8 mouse cellular contexts compared by ENCODE assay signal in the genomic region with DNA sequence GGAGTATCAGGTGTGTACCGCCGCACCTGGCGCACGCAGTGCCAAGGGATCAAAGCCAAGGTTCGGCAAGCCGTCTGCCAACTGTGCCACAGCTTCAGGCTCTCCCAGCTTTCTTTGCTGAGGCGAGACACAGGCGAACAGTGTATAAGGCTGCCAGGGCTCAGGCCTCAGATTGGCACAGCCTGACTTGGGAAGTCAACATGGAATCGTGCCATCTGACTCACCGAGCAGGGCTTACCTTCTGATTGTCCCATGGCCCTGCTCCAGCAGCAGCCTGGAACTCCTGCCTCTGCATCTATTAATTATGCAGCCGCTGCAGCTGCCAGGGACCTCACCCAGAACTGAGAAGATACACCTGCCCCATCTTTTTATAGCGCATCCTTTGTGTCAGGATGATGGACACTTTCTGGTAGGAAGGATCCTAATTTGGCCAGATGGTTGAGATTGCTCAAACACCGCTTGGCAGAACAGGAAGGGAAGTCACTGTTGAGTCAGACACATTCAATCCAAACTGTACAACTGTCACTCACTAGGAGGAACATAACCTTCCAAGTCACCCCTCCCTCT. TPM values are rescaled to one million over a fixed set of nuclear protein-coding genes. Genes with fewer than 3 reads are reported as not detected.
DNase-seq lines count a peak whose midpoint lies in the region; TF ChIP-seq lines count a peak whose summit lies in the region.
"Had no signal": no experiment of that assay in that cellular context is flagged by ENCODE, and none has a peak within 500 bp of the region (broad histone marks: within the 10 kb centered on the region; RNA-seq: fewer than 3 reads in every experiment).

No protein-coding gene starts in this region.

- no peak overlapping the region for H3K4me3 ChIP-seq in lung, adult 2 months (replicated peaks; ENCODE audit: extremely low read depth, low read depth, low read length)
- H3K4me3 ChIP-seq: neural tube, embryonic 12.5 days had no signal

- TF ChIP-seq CTCF in lung, adult 2 months (IDR thresholded peaks at IDR 0.05; ENCODE audit: insufficient read depth, low read length) = no peak

- peak; percentile 28 to 43 for DNase-seq in lung, adult 18-20 months
- DNase-seq in lung, adult 2 months = no peak
- DNase-seq in adrenal gland, adult 8-10 months = peak; percentile 83
- peak; percentile 84 to 86 for DNase-seq in cerebellum, postnatal 25 days
- DNase-seq in layer of hippocampus, postnatal 10 days (ENCODE audit: low spot score in 2 of 2) = peak; percentile 25 to 36
- DNase-seq in embryo, embryonic 10 days (ENCODE audit: low spot score) = no peak
- no peak for DNase-seq in gastrocnemius, postnatal 10 days

- H3K4me1 ChIP-seq in lung, adult 2 months (ENCODE audit: control insufficient read depth, insufficient read depth, low read length) = no peaks in the 10 kb centered on the region
- H3K4me1 ChIP-seq: neural tube, embryonic 12.5 days had no signal

- WGBS in lung, adult 2 months = 47% methylated on average over 13 of the region's 13 CpGs

- TF ChIP-seq POLR2A in lung, adult 2 months (IDR thresholded peaks at IDR 0.05; ENCODE audit: borderline replicate concordance, extremely low read depth, low read depth, low read length) = no peak

RNA-seq across cellular contexts. Expression of a gene that starts 26.9 kb away (rescaled TPM):
- 1.6 and 2.1 TPM in 2 replicates for polyA plus RNA-seq in lung, adult 2 months (2012; rRNA removed)
- 10 to 100 TPM in 1 of 4 experiments, 1 to 10 TPM in 3; 4.9 to 10.4 (median 6.8) TPM for total RNA-seq in adrenal gland, adult 8-10 months (2022)
- total RNA-seq in layer of hippocampus, postnatal 10 days (2021) = 10 to 100 TPM; 12.4 to 15.1 TPM
- total RNA-seq in gastrocnemius, postnatal 10 days (2021) = 10 to 100 TPM; 13.5 to 21.2 TPM

RNA-seq across cellular contexts. Expression of a gene that starts 53.3 kb away (rescaled TPM):
- polyA plus RNA-seq in lung, adult 2 months (2012; rRNA removed) = 16.7 and 22.5 TPM in 2 replicates
- 1 to 10 TPM; 4.2 to 6.5 (median 6.4) TPM for total RNA-seq in adrenal gland, adult 8-10 months (2022)
- 10 to 100 TPM; 10.3 to 12.5 TPM for total RNA-seq in layer of hippocampus, postnatal 10 days (2021)
- total RNA-seq in gastrocnemius, postnatal 10 days (2021) = 1 to 10 TPM; 7.4 to 8.3 TPM

Comparison
In these comparisons a context has a peak if more than half of its experiments do, and no peak if none do; other contexts are left out.
1. DNase-seq: peak in lung, adult 18-20 months (2 of 2), adrenal gland, adult 8-10 months (single experiment), cerebellum, postnatal 25 days (2 of 2) and layer of hippocampus, postnatal 10 days (2 of 2); none in lung, adult 2 months (single experiment), embryo, embryonic 10 days (single experiment) and gastrocnemius, postnatal 10 days (single experiment).